Mouse (Mus musculus): ENCODE measurements at regions not wholly inside any gene's neighbourhood (a gene's known extent, or its start where the extent isn't known, plus 50 kb on each side); places are given as distances from the start of the nearest gene placed in this dataset.

- DNase-seq (ENCODE audit: inconsistent age in 2 of 2, low spot score in 1 of 2): peak; percentile 81 to 93
Measured at GRCm38 (mm10) chr3:52196047-52196935, 71.8 kb upstream of the Foxo1 start.

- no peak for DNase-seq (ENCODE audit: inconsistent age in 2 of 2, low spot score in 1 of 2)
Measured at GRCm38 (mm10) chr3:52196936-52197246, 71.2 kb upstream of the Foxo1 start.

GRCm38 (mm10) chr3:52197982-52198750 is 70.0 kb upstream of the Foxo1 start:
- DNase-seq (ENCODE audit: inconsistent age in 2 of 2, low spot score in 1 of 2): peak; percentile 91 to 95

GRCm38 (mm10) chr3:52198751-52199738 is 69.1 kb upstream of the Foxo1 start:
- DNase-seq (ENCODE audit: inconsistent age in 2 of 2, low spot score in 1 of 2): peak; percentile 79 to 87

- DNase-seq (ENCODE audit: inconsistent age in 2 of 2, low spot score in 1 of 2): peak in 1 of 2 experiments; percentile 76
Measured at GRCm38 (mm10) chr3:52200106-52200505, 68.0 kb upstream of the Foxo1 start.

GRCm38 (mm10) chr3:52210556-52211302 is 57.4 kb upstream of the Foxo1 start:
- DNase-seq (ENCODE audit: inconsistent age in 2 of 2, low spot score in 1 of 2): peak in 1 of 2 experiments; percentile 63

- no peak for DNase-seq (ENCODE audit: inconsistent age in 2 of 2, low spot score in 1 of 2)
Measured at GRCm38 (mm10) chr3:52211303-52211695, 56.8 kb upstream of the Foxo1 start.

- DNase-seq (ENCODE audit: inconsistent age in 2 of 2, low spot score in 1 of 2): no peak
Measured at GRCm38 (mm10) chr3:52214114-52214513, 54.0 kb upstream of the Foxo1 start.

GRCm38 (mm10) chr3:52215083-52215482 is 53.1 kb upstream of the Foxo1 start:
- no peak for DNase-seq (ENCODE audit: inconsistent age in 2 of 2, low spot score in 1 of 2)
